Mouse (Mus musculus) embryonic stem cell, embryonic (primary cell): Measurements from ENCODE around the gene Dapk2.

Experiments
- CTCF ChIA-PET, 4 experiments: fragments of 300-600 bp in 2 of 4; fragments of 350-600 bp in 2 of 4; sonication (Branson Sonifier 250); formaldehyde crosslinking; loops; one replicate each; lab custom pipeline; 2022; ENCODE audit warnings: inconsistent platforms in 2 of 4; lab: Charles Lee
- POLR2A ChIA-PET, 4 experiments: fragments of 300-600 bp in 2 of 4; fragments of 350-600 bp in 2 of 4; sonication (Branson Sonifier 250); formaldehyde crosslinking; loops; one replicate each; lab custom pipeline; 2022; ENCODE audit warnings: antibody characterized with exemption in 4 of 4, inconsistent platforms in 1 of 4; lab: Charles Lee

Gene Dapk2

GRCm38 (mm10) chr9:66199657-66200410, 41.8 kb downstream of the Dapk2 start:
- CTCF ChIA-PET, result no interaction called here
- POLR2A ChIA-PET, result interaction anchor here in 1 of 4 experiments (0.6 kb wide), 1 partner anchor 801 kb away, joined by 3 read pairs; no protein-coding TSS in a partner anchor

- CTCF ChIA-PET, result no interaction called here
- POLR2A ChIA-PET, result interaction anchor here in 1 of 4 experiments (1.4 kb wide), 1 partner anchor 18 kb away, joined by 4 read pairs; no protein-coding TSS in a partner anchor
Measured at GRCm38 (mm10) chr9:66200411-66200789, 42.4 kb downstream of the Dapk2 start.

GRCm38 (mm10) chr9:66201665-66202064, 43.6 kb downstream of the Dapk2 start:
- CTCF ChIA-PET, result no interaction called here
- POLR2A ChIA-PET, result interaction anchor here in 1 of 4 experiments (0.6 to 1.5 kb wide), 3 partner anchors 20 to 1391 kb away, joined by 3 to 4 read pairs (median 4); partner anchors contain the start of gene Dennd4a

GRCm38 (mm10) chr9:66202463-66202862, 44.4 kb downstream of the Dapk2 start:
- POLR2A ChIA-PET, result interaction anchor here in 1 of 4 experiments (0.6 to 1.5 kb wide), 2 partner anchors 27 to 1391 kb away, joined by 3 to 4 read pairs; partner anchors contain the start of gene Dennd4a
- CTCF ChIA-PET, result no interaction called here

GRCm38 (mm10) chr9:66205702-66206101, 47.7 kb downstream of the Dapk2 start:
- POLR2A ChIA-PET, result no interaction called here
- CTCF ChIA-PET, result interaction anchor here in 2 of 4 experiments (0.6 kb wide), 2 partner anchors 60 to 71 kb away, joined by 3 to 4 read pairs; no protein-coding TSS in a partner anchor

- ChIA-PET POLR2A (interaction anchor here in 1 of 4 experiments (1.1 kb wide), 1 partner anchor 18 kb away, joined by 8 read pairs; no protein-coding TSS in a partner anchor), CTCF (no interaction called here)
Measured at GRCm38 (mm10) chr9:66206825-66207224, 48.8 kb downstream of the Dapk2 start.

GRCm38 (mm10) chr9:66211420-66211819, 53.4 kb downstream of the Dapk2 start:
- ChIA-PET CTCF (interaction anchor here in 1 of 4 experiments (0.7 kb wide), 1 partner anchor 83 kb away, joined by 8 read pairs; no protein-coding TSS in a partner anchor), POLR2A (interaction anchor here in 2 of 4 experiments (0.6 to 0.8 kb wide), 4 partner anchors 8 to 41 kb away, joined by 3 read pairs; no protein-coding TSS in a partner anchor)

- POLR2A ChIA-PET, result interaction anchor here in 2 of 4 experiments (0.6 to 0.8 kb wide), 3 partner anchors 14 to 40 kb away, joined by 3 read pairs; no protein-coding TSS in a partner anchor
- CTCF ChIA-PET, result interaction anchor here in 1 of 4 experiments (0.7 kb wide), 1 partner anchor 83 kb away, joined by 8 read pairs; no protein-coding TSS in a partner anchor
Measured at GRCm38 (mm10) chr9:66212088-66212487, 54.1 kb downstream of the Dapk2 start.

GRCm38 (mm10) chr9:66212802-66213201, 54.8 kb downstream of the Dapk2 start:
- POLR2A ChIA-PET, result no interaction called here
- CTCF ChIA-PET, result no interaction called here

GRCm38 (mm10) chr9:66213386-66214032, 55.5 kb downstream of the Dapk2 start:
- POLR2A ChIA-PET, result no interaction called here

GRCm38 (mm10) chr9:66215551-66215950, 57.5 kb downstream of the Dapk2 start:
- CTCF ChIA-PET, result interaction anchor here in 1 of 4 experiments (0.7 kb wide), 1 partner anchor 89 kb away, joined by 6 read pairs; no protein-coding TSS in a partner anchor
- POLR2A ChIA-PET, result interaction anchor here in 1 of 4 experiments (0.7 kb wide), 1 partner anchor 77 kb away, joined by 5 read pairs; no protein-coding TSS in a partner anchor

More at GRCm38 (mm10) chr9:66213386-66214032, 55.5 kb downstream of the Dapk2 start:
- CTCF ChIA-PET, result no interaction called here

- POLR2A ChIA-PET, result no interaction called here
Measured at GRCm38 (mm10) chr9:66217970-66218369, 59.9 kb downstream of the Dapk2 start.

GRCm38 (mm10) chr9:66218917-66219725, 61.1 kb downstream of the Dapk2 start:
- POLR2A ChIA-PET, result interaction anchor here in 1 of 4 experiments (0.7 to 1.0 kb wide), 2 partner anchors 8 to 27 kb away, joined by 3 read pairs; no protein-coding TSS in a partner anchor
- CTCF ChIA-PET, result no interaction called here

More at GRCm38 (mm10) chr9:66217970-66218369, 59.9 kb downstream of the Dapk2 start:
- CTCF ChIA-PET, result no interaction called here

- ChIA-PET POLR2A (no interaction called here), CTCF (no interaction called here)
Measured at GRCm38 (mm10) chr9:66223872-66224271, 65.8 kb downstream of the Dapk2 start.

- ChIA-PET CTCF (no interaction called here), POLR2A (interaction anchor here in 3 of 4 experiments (1.0 to 1.7 kb wide), 5 partner anchors 9 to 19 kb away, joined by 3 to 8 read pairs (median 4); no protein-coding TSS in a partner anchor)
Measured at GRCm38 (mm10) chr9:66225737-66226485, 67.9 kb downstream of the Dapk2 start.

GRCm38 (mm10) chr9:66228456-66229151, 70.6 kb downstream of the Dapk2 start:
- ChIA-PET CTCF (interaction anchor here in 2 of 4 experiments (1.0 to 1.7 kb wide), 5 partner anchors 9 to 47 kb away, joined by 3 to 6 read pairs (median 3); no protein-coding TSS in a partner anchor), POLR2A (interaction anchor here in 3 of 4 experiments (0.6 to 1.5 kb wide), 4 partner anchors 14 to 623 kb away, joined by 3 to 5 read pairs (median 4); no protein-coding TSS in a partner anchor)
